Mouse (Mus musculus) heart, embryonic 16.5 days (tissue): ENCODE data around the gene Cldn6. TPM values are rescaled to one million over a fixed set of nuclear protein-coding genes. Genes with fewer than 3 reads are reported as not detected.

Experiments used
- ATAC-seq: fragments of 200-750 bp; cut with Nextera tagmentation; replicated peaks from 2 replicates; pipeline ENCODE4 v1.8.0; 2017; ENCODE audit warnings: moderate number of reproducible peaks; ENCODE audit not compliant: insufficient read depth, low FRiP score; ENCODE audit errors: extremely low read depth
- H3K27ac ChIP-seq: fragments of 300-500 bp; sonication (generic); 2 replicates; pipeline ENCODE4 v1.5.1; 2014; ENCODE audit warnings: mild to moderate bottlenecking, low read length, control low read depth, moderate library complexity
- H3K27me3 ChIP-seq: fragments of 300-500 bp; sonication (generic); 2 replicates; pipeline ENCODE4 v1.6.1; 2014; ENCODE audit warnings: low read length, mixed read lengths; ENCODE audit not compliant: control insufficient read depth, insufficient read depth
- H3K36me3 ChIP-seq: fragments of 300-500 bp; sonication (generic); 2 replicates; pipeline ENCODE4 v1.6.1; 2014; ENCODE audit not compliant: control insufficient read depth, insufficient read depth
- H3K4me1 ChIP-seq: fragments of 300-500 bp; sonication (generic); 2 replicates; pipeline ENCODE4 v1.6.1; 2014; ENCODE audit warnings: low read length, mixed read lengths; ENCODE audit not compliant: control insufficient read depth, insufficient read depth
- H3K4me2 ChIP-seq: fragments of 300-500 bp; sonication (generic); 2 replicates; pipeline ENCODE4 v1.6.1; 2014; ENCODE audit warnings: low read depth, mild to moderate bottlenecking, control low read depth, low read length
- H3K4me3 ChIP-seq: fragments of 300-500 bp; sonication (generic); 2 replicates; pipeline ENCODE4 v1.5.1; 2014; ENCODE audit warnings: mild to moderate bottlenecking, control low read depth, low read length
- H3K9ac ChIP-seq: fragments of 300-500 bp; sonication (generic); 2 replicates; pipeline ENCODE4 v1.6.1; 2014; ENCODE audit warnings: low read length, control low read depth
- H3K9me3 ChIP-seq: fragments of 300-500 bp; sonication (generic); replicated peaks from 2 replicates; pipeline ENCODE4 v1.6.1; 2016; ENCODE audit warnings: low read length; ENCODE audit not compliant: control insufficient read depth
- WGBS: fragments of 180-500 bp; shearing (Covaris S2); extraction: QIAGEN DNeasy Blood & Tissue Kit; methylation state at CpG from one replicate; pipeline ENCODE4 v1.1.7; 2014; 5-methylcytosine and 5-hydroxymethylcytosine counted together
- polyA plus RNA-seq: library from polyadenylated mRNA; unstranded; fragments of >200 nt; fragmentation: Nextera tagmentation; extraction: Ambion mirVana; gene quantifications from 2 replicates; pipeline ENCODE4 v1.2.1, GENCODE M21; 2015

Gene Cldn6
- polyA plus RNA-seq, 1 experiment from 2014 or later, result 1.7 TPM

GRCm38 (mm10) chr17:23654410-23654809 lies 24.6 kb upstream of the Cldn6 start:
- no peak for ATAC-seq
- WGBS, result 52% methylated on average over 2 of the region's 2 CpGs
- H3K27me3 ChIP-seq, result peaks cover 3% of the 10 kb centered on the region
- no peak overlapping the region for H3K4me3 ChIP-seq
- H3K4me2 ChIP-seq, result no peak overlapping the region
- H3K4me1 ChIP-seq, result no peaks in the 10 kb centered on the region
- H3K27ac ChIP-seq, result no peak overlapping the region
- H3K36me3 ChIP-seq, result no peaks in the 10 kb centered on the region
- no peaks in the 10 kb centered on the region for H3K9me3 ChIP-seq
- H3K9ac ChIP-seq, result no peak overlapping the region

- no peaks in the 10 kb centered on the region for H3K9me3 ChIP-seq
- no peaks in the 10 kb centered on the region for H3K36me3 ChIP-seq
- peaks cover 2% of the 10 kb centered on the region; the same call in 1 of the 2 replicates for H3K4me1 ChIP-seq
- H3K9ac ChIP-seq, result no peak overlapping the region
- H3K4me2 ChIP-seq, result no peak overlapping the region
- no peak for ATAC-seq
- 56% methylated on average over 3 of the region's 3 CpGs for whole genome bisulfite sequencing
- peaks cover 32% of the 10 kb centered on the region for H3K27me3 ChIP-seq
- H3K4me3 ChIP-seq, result no peak overlapping the region
- H3K27ac ChIP-seq, result no peak overlapping the region
These were observed 20.6 kb upstream of the Cldn6 start for GRCm38 (mm10) chr17:23658450-23658849.

DNA sequence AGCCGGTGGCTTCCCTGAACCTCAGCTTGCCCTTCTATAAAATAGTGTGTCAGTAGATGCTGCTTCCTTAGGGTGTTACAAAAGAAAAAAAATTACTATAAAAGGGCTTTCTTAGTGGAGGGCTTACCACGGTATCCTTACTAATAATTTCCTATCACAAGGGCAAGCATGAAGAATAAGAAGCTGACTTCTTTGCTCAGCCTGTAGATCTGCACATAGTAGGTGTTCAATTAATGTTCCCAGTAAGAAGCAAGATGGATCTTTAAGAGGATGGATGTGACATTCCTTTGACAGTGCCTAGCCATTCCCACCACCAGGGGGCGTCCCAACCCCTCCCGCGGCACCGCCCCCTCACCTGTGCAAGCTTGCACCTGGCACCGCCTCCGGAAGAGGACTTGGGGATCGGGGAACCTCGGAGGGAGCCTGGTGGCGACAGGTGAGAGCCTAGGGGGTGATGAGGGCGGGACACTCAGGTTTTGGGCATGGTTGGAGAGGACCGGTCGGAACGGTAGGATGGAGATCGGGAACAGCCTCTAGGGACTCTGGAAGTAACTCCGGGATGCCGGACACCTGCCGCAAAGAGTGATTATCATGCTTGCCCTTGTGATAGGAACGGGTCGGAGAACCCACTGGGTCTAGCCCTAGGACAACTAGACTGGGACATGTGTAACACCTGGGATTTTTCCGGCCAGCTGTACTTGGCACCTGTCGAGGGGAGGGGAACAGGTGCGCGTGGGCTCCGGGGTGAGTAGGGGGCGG lies 18.8 kb upstream of the Cldn6 start, which contains the start of gene Bicdl2:
Gene Bicdl2, plus strand, starts transcription at position 390 of the 759 bp plus-strand sequence.
- peaks cover 2% of the 10 kb centered on the region; the same call in 1 of the 2 replicates for H3K4me1 ChIP-seq
- ATAC-seq, result no peak
- H3K9ac ChIP-seq, result peak within 1 kb of the TSS; percentile 38; the same call in 1 of the 2 replicates
- WGBS, result 5% methylated on average over 27 of the region's 27 CpGs
- H3K4me3 ChIP-seq, result peak within 1 kb of the TSS; percentile 19
- H3K36me3 ChIP-seq, result no peaks in the 10 kb centered on the region
- H3K9me3 ChIP-seq, result no peaks in the 10 kb centered on the region
- H3K27me3 ChIP-seq, result peaks cover 32% of the 10 kb centered on the region
- H3K4me2 ChIP-seq, result peak within 1 kb of the TSS; percentile 48
- H3K27ac ChIP-seq, result no peak within 1 kb of the TSS

GRCm38 (mm10) chr17:23660876-23661200 lies 18.2 kb upstream of the Cldn6 start:
- 5% methylated on average over 14 of the region's 14 CpGs for WGBS
- H3K36me3 ChIP-seq, result no peaks in the 10 kb centered on the region
- no peak overlapping the region for H3K27ac ChIP-seq
- H3K27me3 ChIP-seq, result peaks cover 32% of the 10 kb centered on the region
- peak overlapping the region; percentile 48 for H3K4me2 ChIP-seq
- peak overlapping the region; percentile 19 for H3K4me3 ChIP-seq
- ATAC-seq, result no peak
- peaks cover 2% of the 10 kb centered on the region; the same call in 1 of the 2 replicates for H3K4me1 ChIP-seq
- no peaks in the 10 kb centered on the region for H3K9me3 ChIP-seq
- H3K9ac ChIP-seq, result peak overlapping the region; percentile 38; the same call in 1 of the 2 replicates

- Histone ChIP-seq H3K27me3 (peaks cover 32% of the 10 kb centered on the region), H3K9me3 (no peaks in the 10 kb centered on the region), H3K4me2 (no peak overlapping the region), H3K4me3 (no peak overlapping the region), H3K4me1 (peaks cover 2% of the 10 kb centered on the region; the same call in 1 of the 2 replicates), H3K27ac (no peak overlapping the region), H3K9ac (no peak overlapping the region), H3K36me3 (0 out of 2 replicates have a peak, but pooled peaks cover 3% of the 10 kb centered on the region)
- 2% methylated on average over 9 of the region's 9 CpGs for WGBS
- no peak for ATAC-seq
These were observed 17.5 kb upstream of the Cldn6 start for GRCm38 (mm10) chr17:23661526-23661925.

GRCm38 (mm10) chr17:23664556-23665021 lies 14.5 kb upstream of the Cldn6 start:
- WGBS, result 25% methylated on average over 5 of the region's 5 CpGs

DNA sequence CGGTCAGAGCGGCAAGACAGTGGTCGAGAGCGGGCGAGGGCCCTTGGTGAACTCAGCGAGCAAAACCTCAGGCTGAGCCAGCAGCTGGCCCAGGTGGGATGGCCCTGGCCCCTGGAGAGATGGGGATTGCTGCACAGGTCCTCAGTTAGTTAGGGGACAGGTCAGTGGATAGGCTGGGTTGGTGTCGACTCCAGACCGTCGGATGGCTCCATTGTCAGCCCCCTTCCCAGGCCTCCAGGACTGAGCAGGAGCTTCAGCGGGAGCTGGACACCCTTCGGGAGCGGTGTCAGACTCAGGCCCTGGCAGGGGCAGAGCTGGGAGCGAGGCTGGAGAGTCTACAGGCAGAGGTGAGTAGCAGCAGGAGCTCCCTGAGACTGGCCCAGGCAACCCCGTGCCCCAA lies 13.5 kb upstream of the Cldn6 start:
- Histone ChIP-seq H3K4me1 (peaks cover 2% of the 10 kb centered on the region; the same call in 1 of the 2 replicates), H3K27ac (no peak overlapping the region), H3K9ac (no peak overlapping the region), H3K4me2 (no peak overlapping the region), H3K36me3 (peaks cover 32% of the 10 kb centered on the region), H3K27me3 (peaks cover 19% of the 10 kb centered on the region), H3K9me3 (no peaks in the 10 kb centered on the region), H3K4me3 (no peak overlapping the region)
- no peak for ATAC-seq
- WGBS, result 80% methylated on average over 14 of the region's 14 CpGs

More at GRCm38 (mm10) chr17:23664556-23665021, 14.5 kb upstream of the Cldn6 start:
- no peaks in the 10 kb centered on the region for H3K9me3 ChIP-seq
- no peak for ATAC-seq
- no peak overlapping the region for H3K27ac ChIP-seq
- H3K36me3 ChIP-seq, result peaks cover 23% of the 10 kb centered on the region
- H3K4me1 ChIP-seq, result peaks cover 2% of the 10 kb centered on the region; the same call in 1 of the 2 replicates
- peaks cover 28% of the 10 kb centered on the region for H3K27me3 ChIP-seq
- H3K4me3 ChIP-seq, result no peak overlapping the region
- no peak overlapping the region for H3K4me2 ChIP-seq
- H3K9ac ChIP-seq, result no peak overlapping the region

DNA sequence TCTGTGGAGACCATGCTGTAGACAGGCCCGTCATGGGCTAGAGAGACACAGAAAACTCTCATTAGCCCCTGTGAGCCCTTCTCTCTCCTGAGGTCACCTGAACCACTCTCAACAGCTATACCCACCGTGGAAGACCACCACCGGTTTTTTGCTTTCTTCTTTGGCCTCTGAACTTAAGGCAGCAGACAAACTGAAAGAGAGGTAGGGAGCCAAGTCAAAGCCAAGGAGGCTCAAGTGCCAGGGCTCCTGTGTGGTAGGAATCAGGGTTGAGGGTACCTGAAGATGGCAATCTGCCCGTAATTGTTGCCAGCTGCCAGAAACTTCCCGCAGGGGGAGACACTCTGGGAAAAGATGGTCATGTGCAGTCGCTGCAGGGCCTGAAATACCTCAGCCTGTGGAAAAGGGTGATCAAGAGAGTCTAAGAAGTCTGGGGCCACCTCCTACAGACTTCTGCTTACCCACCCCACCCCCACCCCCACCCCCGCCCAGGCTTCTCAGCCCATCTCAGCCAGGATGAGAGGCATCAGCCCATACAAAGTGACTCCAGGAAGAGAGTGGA lies 8.5 kb upstream of the Cldn6 start:
- WGBS, result 82% methylated on average over 6 of the region's 7 CpGs
- peaks cover 34% of the 10 kb centered on the region for H3K36me3 ChIP-seq
- ATAC-seq, result no peak

GRCm38 (mm10) chr17:23671519-23671918 lies 7.5 kb upstream of the Cldn6 start:
- Histone ChIP-seq H3K4me2 (no peak overlapping the region), H3K4me1 (peaks cover 27% of the 10 kb centered on the region), H3K36me3 (peaks cover 31% of the 10 kb centered on the region), H3K9me3 (no peaks in the 10 kb centered on the region), H3K27ac (no peak overlapping the region), H3K9ac (no peak overlapping the region), H3K27me3 (no peaks in the 10 kb centered on the region), H3K4me3 (no peak overlapping the region)
- 87% methylated on average over 3 of the region's 3 CpGs for WGBS
- ATAC-seq, result no peak

More for the DNA sequence above, 8.5 kb upstream of the Cldn6 start:
- Histone ChIP-seq H3K4me2 (no peak overlapping the region), H3K9ac (no peak overlapping the region), H3K9me3 (no peaks in the 10 kb centered on the region), H3K27me3 (no peaks in the 10 kb centered on the region), H3K27ac (no peak overlapping the region), H3K4me3 (no peak overlapping the region), H3K4me1 (peaks cover 24% of the 10 kb centered on the region)
